ENCODE assay signal across 11 mouse cellular contexts in genomic region chr6:122496501-122496900, GRCm38 (mm10). TPM values are rescaled to one million over a fixed set of nuclear protein-coding genes. Genes with fewer than 3 reads are reported as not detected.
A peak's percentile ranks its signal among the peaks of the same experiment; 100 is the strongest.
DNase-seq lines count a peak whose midpoint lies in the region; ATAC-seq and TF ChIP-seq lines count a peak whose summit lies in the region.
"Had no signal": no experiment of that assay in that cellular context is flagged by ENCODE, and none has a peak within 500 bp of the region (broad histone marks: within the 10 kb centered on the region; RNA-seq: fewer than 3 reads in every experiment).

No protein-coding gene starts in this region.

- H3K27me3 ChIP-seq in embryonic facial prominence, embryonic 10.5 days (replicated peaks; ENCODE audit: low read depth, poor library complexity, severe bottlenecking) = 0 out of 2 replicates have a peak, but pooled peaks cover 5% of the 10 kb centered on the region
- no peaks in the 10 kb centered on the region for H3K27me3 ChIP-seq in hindbrain, embryonic 16.5 days (replicated peaks; ENCODE audit: control insufficient read depth, insufficient read depth, low read length)
- H3K27me3 ChIP-seq in midbrain, postnatal 0 days (ENCODE audit: insufficient read depth, low read length) = no peaks in the 10 kb centered on the region

- WGBS in embryonic facial prominence, embryonic 10.5 days = 42% methylated on average over 5 of the region's 5 CpGs
- WGBS in hindbrain, embryonic 16.5 days = 32% methylated on average over 5 of the region's 5 CpGs
- 30% methylated on average over 5 of the region's 5 CpGs for WGBS in midbrain, postnatal 0 days

- no peaks in the 10 kb centered on the region for H3K36me3 ChIP-seq in embryonic facial prominence, embryonic 10.5 days (replicated peaks)
- H3K36me3 ChIP-seq in hindbrain, embryonic 16.5 days (ENCODE audit: control insufficient read depth, insufficient read depth, low read length) = no peaks in the 10 kb centered on the region
- H3K36me3 ChIP-seq in midbrain, postnatal 0 days (ENCODE audit: insufficient read depth, low read length) = no peaks in the 10 kb centered on the region

- H3K27ac ChIP-seq in embryonic facial prominence, embryonic 10.5 days (replicated peaks) = peak overlapping the region; percentile 85; the same call in 1 of the 2 replicates
- peak overlapping the region; percentile 46; the same call in 1 of the 2 replicates for H3K27ac ChIP-seq in hindbrain, embryonic 16.5 days (ENCODE audit: low read depth, low read length)
- no peak overlapping the region for H3K27ac ChIP-seq in midbrain, postnatal 0 days (ENCODE audit: low read depth, low read length)

- H3K4me2 ChIP-seq in hindbrain, embryonic 16.5 days (ENCODE audit: low read length) = no peak overlapping the region
- H3K4me2 ChIP-seq in midbrain, postnatal 0 days (ENCODE audit: low read depth, low read length, poor library complexity, severe bottlenecking) = no peak overlapping the region

- peaks cover 42% of the 10 kb centered on the region for H3K4me1 ChIP-seq in embryonic facial prominence, embryonic 10.5 days
- H3K4me1 ChIP-seq in hindbrain, embryonic 16.5 days (ENCODE audit: control insufficient read depth, insufficient read depth, low read depth, low read length) = peaks cover 15% of the 10 kb centered on the region
- H3K4me1 ChIP-seq in midbrain, postnatal 0 days (ENCODE audit: insufficient read depth, low read length) = 0 out of 2 replicates have a peak, but pooled peaks cover 3% of the 10 kb centered on the region

- peak; percentile 87 for TF ChIP-seq CTCF in midbrain, postnatal 0 days (IDR thresholded peaks at IDR 0.05)

- no peak overlapping the region for H3K4me3 ChIP-seq in embryonic facial prominence, embryonic 10.5 days
- H3K4me3 ChIP-seq in hindbrain, embryonic 16.5 days (ENCODE audit: low read length) = no peak overlapping the region
- no peak overlapping the region for H3K4me3 ChIP-seq in midbrain, postnatal 0 days (ENCODE audit: low read depth, low read length)

- ATAC-seq in cerebellum, adult (ENCODE audit: insufficient number of reproducible peaks, low FRiP score, low TSS enrichment) = no peak
- ATAC-seq in hindbrain, embryonic 16.5 days = no peak
- ATAC-seq in midbrain, postnatal 0 days (ENCODE audit: low FRiP score) = no peak

- no peak overlapping the region for H3K9ac ChIP-seq in hindbrain, embryonic 16.5 days (ENCODE audit: low read depth, low read length)
- H3K9ac ChIP-seq in midbrain, postnatal 0 days (replicated peaks; ENCODE audit: low read length, poor library complexity, severe bottlenecking) = no peak overlapping the region

- peak; percentile 41 to 70 for DNase-seq in cerebellum, postnatal 10 days
- peak; percentile 62 for DNase-seq in A20 (ENCODE audit: low read depth, low spot score)
- DNase-seq in embryonic facial prominence, embryonic 10.5 days (ENCODE audit: low spot score) = no peak
- DNase-seq in midbrain, postnatal 0 days (ENCODE audit: low spot score) = peak; percentile 55
- DNase-seq in natural killer cell, adult 2 months (ENCODE audit: low spot score in 2 of 2) = no peak
- no peak for DNase-seq in urinary bladder, postnatal 25 days (ENCODE audit: low spot score)

- H3K9me3 ChIP-seq in embryonic facial prominence, embryonic 10.5 days = no peaks in the 10 kb centered on the region
- H3K9me3 ChIP-seq in hindbrain, embryonic 16.5 days (ENCODE audit: control insufficient read depth, low read length) = no peaks in the 10 kb centered on the region
- no peaks in the 10 kb centered on the region for H3K9me3 ChIP-seq in midbrain, postnatal 0 days (ENCODE audit: low read length)

RNA-seq across cellular contexts. Expression of gene Rimklb, which starts 2.1 kb away (rescaled TPM):
- 35.9 and 40.3 TPM in 2 replicates for polyA plus RNA-seq in embryonic facial prominence, embryonic 10.5 days (2016; fragmentation: Nextera tagmentation; extraction: Ambion mirVana)
- 105 and 116 TPM in 2 replicates for polyA plus RNA-seq in hindbrain, embryonic 16.5 days (2015; fragmentation: Nextera tagmentation; extraction: Ambion mirVana)
- 134 and 164 TPM in 2 replicates for total RNA-seq in midbrain, postnatal 0 days (2014; rRNA removed)
- 114 and 120 TPM in 2 replicates for polyA plus RNA-seq in midbrain, postnatal 0 days (2015; fragmentation: Nextera tagmentation; extraction: Ambion mirVana)
- polyA plus RNA-seq: C2C12; small intestine, adult 2 months had no signal

RNA-seq across cellular contexts. Expression of gene Mfap5, which starts 9.1 kb away (rescaled TPM):
- 0.59 and 0.62 TPM in 2 replicates for polyA plus RNA-seq in embryonic facial prominence, embryonic 10.5 days (2016; fragmentation: Nextera tagmentation; extraction: Ambion mirVana)
- polyA plus RNA-seq in hindbrain, embryonic 16.5 days (2015; fragmentation: Nextera tagmentation; extraction: Ambion mirVana) = 3.6 and 3.9 TPM in 2 replicates
- 1.9 and 2.5 TPM in 2 replicates for total RNA-seq in midbrain, postnatal 0 days (2014; rRNA removed)
- polyA plus RNA-seq in midbrain, postnatal 0 days (2015; fragmentation: Nextera tagmentation; extraction: Ambion mirVana) = 6.5 and 10.1 TPM in 2 replicates

RNA-seq across cellular contexts. Expression of gene Aicda, which starts 57.1 kb away (rescaled TPM):
- 0.14 TPM in 1 of 2 replicates, not detected in the other for polyA plus RNA-seq in embryonic facial prominence, embryonic 10.5 days (2016; fragmentation: Nextera tagmentation; extraction: Ambion mirVana)
- polyA plus RNA-seq in hindbrain, embryonic 16.5 days (2015; fragmentation: Nextera tagmentation; extraction: Ambion mirVana) = 0.33 and 0.54 TPM in 2 replicates
- 0.11 and 1.3 TPM in 2 replicates for total RNA-seq in midbrain, postnatal 0 days (2014; rRNA removed)
- polyA plus RNA-seq in midbrain, postnatal 0 days (2015; fragmentation: Nextera tagmentation; extraction: Ambion mirVana) = 0.49 and 0.53 TPM in 2 replicates
- polyA plus RNA-seq: C2C12; heart, embryonic 16.5 days had no signal

Comparison
In these comparisons a context has a peak if more than half of its experiments do, and no peak if none do; other contexts are left out.
1. DNase-seq: peak in cerebellum, postnatal 10 days (2 of 2), A20 (single experiment) and midbrain, postnatal 0 days (single experiment); none in embryonic facial prominence, embryonic 10.5 days (single experiment), natural killer cell, adult 2 months (0 of 2) and urinary bladder, postnatal 25 days (single experiment).